Mouse (Mus musculus) intestine, postnatal 0 days (tissue): ENCODE results near the gene Tmem260. TPM values are rescaled to one million over a fixed set of nuclear protein-coding genes. Genes with fewer than 3 reads are reported as not detected.

Experiments used
- ATAC-seq: fragments of 200-750 bp; cut with Nextera tagmentation; 2 replicates; pipeline ENCODE4 v1.8.0; 2017; ENCODE audit warnings: mild to moderate bottlenecking, moderate TSS enrichment, moderate library complexity
- H3K27ac ChIP-seq: fragments of 300-500 bp; sonication (generic); 2 replicates; pipeline ENCODE4 v1.5.1; 2014; ENCODE audit warnings: mild to moderate bottlenecking, low read depth, low read length, moderate library complexity
- H3K27me3 ChIP-seq: fragments of 300-500 bp; sonication (generic); replicated peaks from 2 replicates; pipeline ENCODE4 v1.6.1; 2014; ENCODE audit warnings: low read length, mixed read lengths; ENCODE audit not compliant: control insufficient read depth, insufficient read depth
- H3K36me3 ChIP-seq: fragments of 300-500 bp; sonication (generic); 2 replicates; pipeline ENCODE4 v1.6.1; 2014; ENCODE audit warnings: mild to moderate bottlenecking, moderate library complexity; ENCODE audit not compliant: control insufficient read depth, insufficient read depth
- H3K4me1 ChIP-seq: fragments of 300-500 bp; sonication (generic); replicated peaks from 2 replicates; pipeline ENCODE4 v1.6.1; 2014; ENCODE audit warnings: antibody characterized with exemption, low read length, mixed read lengths; ENCODE audit not compliant: control insufficient read depth, insufficient read depth
- H3K4me2 ChIP-seq: fragments of 300-500 bp; sonication (generic); replicated peaks from 2 replicates; pipeline ENCODE4 v1.6.1; 2014; ENCODE audit warnings: low read depth, mild to moderate bottlenecking, moderate library complexity
- H3K4me3 ChIP-seq: fragments of 300-500 bp; sonication (generic); 2 replicates; pipeline ENCODE4 v1.5.1; 2014; ENCODE audit warnings: low read depth, low read length
- H3K9ac ChIP-seq: fragments of 300-500 bp; sonication (generic); 2 replicates; pipeline ENCODE4 v1.6.1; 2014; ENCODE audit warnings: mild to moderate bottlenecking, low read depth, low read length
- H3K9me3 ChIP-seq: fragments of 300-500 bp; sonication (generic); 2 replicates; pipeline ENCODE4 v1.6.1; 2016; ENCODE audit warnings: mixed run types; ENCODE audit not compliant: control insufficient read depth
- CTCF ChIP-seq: sonication (generic); IDR thresholded peaks from 2 replicates; pipeline ENCODE4 v1.5.1; 2016; ENCODE audit warnings: low read depth, mild to moderate bottlenecking, control low read depth, antibody characterized with exemption, moderate library complexity
- WGBS: fragments of 180-500 bp; shearing (Covaris S2); extraction: QIAGEN DNeasy Blood & Tissue Kit; methylation state at CpG from one replicate; pipeline ENCODE4 v1.1.7; 2014; 5-methylcytosine and 5-hydroxymethylcytosine counted together
- polyA plus RNA-seq: library from polyadenylated mRNA; unstranded; fragments of >200 nt; fragmentation: Nextera tagmentation; extraction: Ambion mirVana; gene quantifications from 2 replicates; pipeline ENCODE4 v1.2.1, GENCODE M21; 2015

The Tmem260 gene
- 6.2 and 7.1 TPM in 2 replicates for polyA plus RNA-seq

DNA sequence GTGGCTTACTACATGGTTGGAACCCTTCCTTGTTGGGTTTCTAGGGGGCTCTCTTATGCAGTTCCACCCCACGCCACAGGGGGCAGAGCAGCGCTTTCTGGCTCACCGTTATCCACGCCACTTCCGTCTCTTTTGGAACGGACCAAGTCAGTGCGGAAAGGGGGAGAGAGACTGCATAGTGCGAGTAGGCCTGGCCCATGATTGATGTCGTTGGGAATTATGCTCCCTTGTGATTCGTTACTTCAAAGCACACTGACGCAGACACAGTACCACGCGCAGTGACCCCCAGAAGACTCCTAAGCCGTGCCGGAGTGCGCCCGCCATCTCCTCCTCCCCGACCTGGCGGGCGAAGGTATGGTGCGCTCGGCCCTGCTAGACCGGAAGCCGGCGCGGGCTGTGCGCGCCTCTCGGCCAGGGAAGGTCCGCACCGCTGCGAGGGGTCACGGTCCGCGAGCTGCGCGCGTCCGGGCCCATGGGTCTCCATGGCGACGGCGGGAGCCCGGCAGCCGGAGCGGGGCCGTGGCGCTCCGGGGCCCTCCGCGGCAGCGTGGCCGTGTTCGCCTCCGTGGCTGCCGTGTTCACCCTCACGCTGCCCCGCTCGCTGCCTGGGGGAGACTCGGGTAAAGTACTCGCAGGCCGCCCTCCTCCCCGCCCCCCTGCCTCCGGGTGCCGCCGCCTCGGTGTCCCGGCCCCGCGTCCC, at the start of gene Tmem260:
Tmem260 (plus strand) TSS at position 141 of the 700 bp plus-strand sequence.
- no peaks in the 10 kb centered on the region for H3K9me3 ChIP-seq
- peak within 1 kb of the TSS; percentile 82 for H3K27ac ChIP-seq
- peak within 1 kb of the TSS; percentile 97 for H3K4me3 ChIP-seq
- peak within 1 kb of the TSS; percentile 77 for H3K4me2 ChIP-seq
- H3K9ac ChIP-seq: peak within 1 kb of the TSS; percentile 90
- TF ChIP-seq CTCF: peak; percentile 98
- under 1% methylated on average over 67 of the region's 69 CpGs for whole genome bisulfite sequencing
- H3K4me1 ChIP-seq: no peaks in the 10 kb centered on the region
- no peaks in the 10 kb centered on the region for H3K36me3 ChIP-seq
- H3K27me3 ChIP-seq: no peaks in the 10 kb centered on the region
- ATAC-seq: peak; percentile 100

DNA sequence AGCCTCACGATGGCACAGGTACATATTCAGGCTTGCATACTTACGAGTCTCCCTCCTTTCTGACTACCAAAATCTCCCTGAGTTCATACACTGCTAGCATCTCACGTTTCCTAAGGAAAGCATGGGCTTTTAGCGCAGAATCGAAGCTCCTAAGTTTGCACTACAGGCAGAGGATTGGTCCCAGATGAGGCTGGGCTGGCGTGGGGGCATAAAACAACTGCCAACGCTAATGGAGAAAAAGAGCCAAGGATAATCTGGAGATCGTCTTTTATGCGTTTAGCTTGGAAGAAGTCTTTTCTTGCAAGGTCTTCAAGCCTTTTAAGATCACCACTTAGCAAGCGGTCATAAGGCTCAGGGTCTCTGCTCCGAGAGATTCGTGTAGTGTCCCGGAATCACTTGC, 39.8 kb upstream of the Tmem260 start:
- H3K4me2 ChIP-seq: no peak overlapping the region
- ATAC-seq: no peak
- H3K4me3 ChIP-seq: no peak overlapping the region
- 90% methylated on average over 13 of the region's 13 CpGs for WGBS
- H3K27me3 ChIP-seq: no peaks in the 10 kb centered on the region
- no peaks in the 10 kb centered on the region for H3K4me1 ChIP-seq
- no peaks in the 10 kb centered on the region for H3K36me3 ChIP-seq
- no peak for TF ChIP-seq CTCF
- no peaks in the 10 kb centered on the region for H3K9me3 ChIP-seq
- H3K27ac ChIP-seq: no peak overlapping the region
- H3K9ac ChIP-seq: no peak overlapping the region

DNA sequence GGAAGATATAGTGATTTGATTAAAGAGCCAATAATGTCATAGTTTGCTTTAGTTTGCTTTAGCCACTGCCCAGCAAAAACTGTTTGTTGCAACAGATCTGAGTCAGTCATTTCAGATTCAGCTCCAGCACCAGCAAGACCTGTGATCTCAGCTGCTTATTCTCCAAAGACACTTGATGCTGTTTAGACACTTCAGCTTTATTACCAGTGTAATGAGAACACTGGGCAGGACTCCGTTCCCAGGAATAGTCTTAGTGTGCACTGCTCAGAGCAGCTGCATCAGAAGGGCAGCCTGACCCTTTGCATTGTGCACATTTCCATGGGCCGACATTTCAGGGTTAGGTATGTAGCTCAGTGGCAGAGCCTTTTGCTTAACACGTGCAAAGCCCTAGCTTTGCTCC, 28.9 kb upstream of the Tmem260 start:
- Histone ChIP-seq H3K36me3 (no peaks in the 10 kb centered on the region), H3K4me2 (no peak overlapping the region), H3K4me3 (no peak overlapping the region), H3K9me3 (no peaks in the 10 kb centered on the region), H3K4me1 (no peaks in the 10 kb centered on the region), H3K9ac (no peak overlapping the region), H3K27me3 (no peaks in the 10 kb centered on the region), H3K27ac (no peak overlapping the region)
- WGBS: 76% methylated on average over 3 of the region's 3 CpGs
- ATAC-seq: no peak
- TF ChIP-seq CTCF: no peak

DNA sequence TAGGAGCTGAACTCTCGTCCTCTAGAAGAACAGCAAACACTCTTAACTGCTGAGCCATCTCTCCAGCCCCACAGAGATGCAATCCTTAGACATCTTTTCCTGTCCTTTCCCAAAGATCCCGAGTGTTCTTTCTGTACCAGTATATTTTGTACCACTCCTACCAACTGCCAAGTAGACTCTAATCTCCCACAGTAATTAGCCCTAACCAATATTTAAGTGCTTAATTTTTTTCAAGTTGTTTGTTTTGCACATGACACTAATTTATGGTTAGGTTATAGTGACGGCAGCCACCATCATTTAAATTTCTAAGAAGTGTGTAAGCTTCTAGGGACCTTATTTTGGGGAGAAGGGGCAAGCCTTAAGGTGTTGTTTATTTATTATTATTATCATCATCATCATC, 27.7 kb upstream of the Tmem260 start:
- TF ChIP-seq CTCF: no peak
- WGBS: 43% methylated on average over 3 of the region's 3 CpGs
- H3K36me3 ChIP-seq: no peaks in the 10 kb centered on the region
- H3K9ac ChIP-seq: no peak overlapping the region
- H3K27me3 ChIP-seq: 0 out of 2 replicates have a peak, but pooled peaks cover 4% of the 10 kb centered on the region
- no peaks in the 10 kb centered on the region for H3K4me1 ChIP-seq
- no peak overlapping the region for H3K4me2 ChIP-seq
- no peak overlapping the region for H3K27ac ChIP-seq
- no peak overlapping the region for H3K4me3 ChIP-seq
- no peaks in the 10 kb centered on the region for H3K9me3 ChIP-seq
- ATAC-seq: no peak

- 88% methylated on average over 5 of the region's 5 CpGs for WGBS
- no peak for ATAC-seq
- H3K27me3 ChIP-seq: 0 out of 2 replicates have a peak, but pooled peaks cover 4% of the 10 kb centered on the region
- no peak overlapping the region for H3K4me2 ChIP-seq
- no peak overlapping the region for H3K9ac ChIP-seq
- no peaks in the 10 kb centered on the region for H3K4me1 ChIP-seq
- no peak overlapping the region for H3K27ac ChIP-seq
- no peak for TF ChIP-seq CTCF
- no peak overlapping the region for H3K4me3 ChIP-seq
- no peaks in the 10 kb centered on the region for H3K36me3 ChIP-seq
- no peaks in the 10 kb centered on the region for H3K9me3 ChIP-seq
These were observed 27.3 kb upstream of the Tmem260 start for GRCm38 (mm10) chr14:48418672-48419071.

GRCm38 (mm10) chr14:48421476-48421875, 24.4 kb upstream of the Tmem260 start:
- Histone ChIP-seq H3K4me1 (no peaks in the 10 kb centered on the region), H3K27me3 (0 out of 2 replicates have a peak, but pooled peaks cover 4% of the 10 kb centered on the region), H3K9me3 (no peaks in the 10 kb centered on the region), H3K9ac (no peak overlapping the region), H3K4me3 (no peak overlapping the region), H3K36me3 (no peaks in the 10 kb centered on the region), H3K27ac (no peak overlapping the region), H3K4me2 (peak overlapping the region; percentile 38)
- no peak for TF ChIP-seq CTCF
- WGBS: 21% methylated on average over 6 of the region's 6 CpGs
- ATAC-seq: no peak
